Mouse (Mus musculus): Measurements from ENCODE around the gene Lcn2. TPM values are rescaled to one million over a fixed set of nuclear protein-coding genes. Genes with fewer than 3 reads are reported as not detected.
"Not testable (repeated sequence)": the region's sequence is repeated elsewhere in the genome, so short reads cannot be mapped to it uniquely, and the experiment has no call there.

The Lcn2 gene
- total RNA-seq, 2 experiments from 2014 or later: 4.8 to 5.6 TPM

- no peak for DNase-seq
Observed at GRCm38 (mm10) chr2:32367315-32367714, 20.7 kb downstream of the Lcn2 start.

GRCm38 (mm10) chr2:32364121-32364520, 23.9 kb downstream of the Lcn2 start:
- DNase-seq: no peak

- peak in 1 of 2 experiments; percentile 71 for DNase-seq
Observed at GRCm38 (mm10) chr2:32363376-32364106, 24.5 kb downstream of the Lcn2 start.

- DNase-seq: peak; percentile 95
Observed at GRCm38 (mm10) chr2:32362817-32363340, 25.2 kb downstream of the Lcn2 start.

GRCm38 (mm10) chr2:32362274-32362673, 25.8 kb downstream of the Lcn2 start:
- DNase-seq: not testable (repeated sequence)

- DNase-seq: peak; percentile 78 to 86
Observed at GRCm38 (mm10) chr2:32361437-32361836, 26.6 kb downstream of the Lcn2 start.

- DNase-seq: peak; percentile 83 to 88
Observed at GRCm38 (mm10) chr2:32360741-32361140, 27.3 kb downstream of the Lcn2 start.

- DNase-seq: no peak
Observed at GRCm38 (mm10) chr2:32358381-32358780, 29.7 kb downstream of the Lcn2 start.

- no peak for DNase-seq
Observed at GRCm38 (mm10) chr2:32357710-32358109, 30.3 kb downstream of the Lcn2 start.

GRCm38 (mm10) chr2:32356216-32356615, 31.8 kb downstream of the Lcn2 start:
- no peak for DNase-seq

- no peak for DNase-seq
Observed at GRCm38 (mm10) chr2:32354336-32354895, 33.6 kb downstream of the Lcn2 start.

GRCm38 (mm10) chr2:32353836-32354235, 34.2 kb downstream of the Lcn2 start:
- DNase-seq: no peak

- DNase-seq: peak; percentile 90 to 94
Observed at GRCm38 (mm10) chr2:32353007-32353542, 35.0 kb downstream of the Lcn2 start, which contains the start of gene Dnm1. Gene Dnm1, minus strand, starts transcription at chr2:32353338.

- no peak for DNase-seq
Observed at GRCm38 (mm10) chr2:32352151-32353006, 35.7 kb downstream of the Lcn2 start, which contains the start of gene Ciz1. Gene Ciz1, plus strand, starts transcription at chr2:32352327.

- DNase-seq: no peak
Observed at GRCm38 (mm10) chr2:32351471-32351961, 36.5 kb downstream of the Lcn2 start.

- peak in 1 of 2 experiments; percentile 46 for DNase-seq
Observed at GRCm38 (mm10) chr2:32350471-32351051, 37.5 kb downstream of the Lcn2 start.

GRCm38 (mm10) chr2:32349625-32350255, 38.3 kb downstream of the Lcn2 start:
- DNase-seq: no peak

- DNase-seq: no peak
Observed at GRCm38 (mm10) chr2:32348311-32348710, 39.7 kb downstream of the Lcn2 start.

- DNase-seq: no peak
Observed at GRCm38 (mm10) chr2:32347019-32347418, 41.0 kb downstream of the Lcn2 start.

GRCm38 (mm10) chr2:32344598-32345321, 43.3 kb downstream of the Lcn2 start:
- DNase-seq: no peak

Measured in heart, adult 18-20 months (tissue).